Mouse (Mus musculus): Measurements from ENCODE around the gene Taf5.

- no peak for TF ChIP-seq TAL1 (IDR thresholded peaks at IDR 0.05; ENCODE audit: low read length)
- TF ChIP-seq GATA1 (IDR thresholded peaks at IDR 0.05; ENCODE audit: low read length): no peak
Observed at GRCm38 (mm10) chr19:47018330-47018729, 49.2 kb upstream of the Taf5 start.

Data from erythroblast, embryonic 14.5 days (primary cell).